Mouse (Mus musculus): Measurements from ENCODE around the gene Prl3d1. TPM values are rescaled to one million over a fixed set of nuclear protein-coding genes. Genes with fewer than 3 reads are reported as not detected.
"Not testable (repeated sequence)": the region's sequence is repeated elsewhere in the genome, so short reads cannot be mapped to it uniquely, and the experiment has no call there.

Gene Prl3d1
- not detected in 2 replicates for polyA plus RNA-seq (2014; fragmentation: Nextera tagmentation; extraction: Ambion mirVana)

- not testable (repeated sequence) for H3K9ac ChIP-seq (ENCODE audit: low read depth, low read length); H3K4me1 ChIP-seq (replicated peaks; ENCODE audit: control insufficient read depth, insufficient read depth, low read length); DNase-seq (ENCODE audit: low spot score); H3K36me3 ChIP-seq (ENCODE audit: control insufficient read depth, insufficient read depth, low read length); H3K27ac ChIP-seq (ENCODE audit: low read depth, low read length); H3K4me3 ChIP-seq (ENCODE audit: low read depth, low read length); H3K4me2 ChIP-seq (replicated peaks; ENCODE audit: low read depth, low read length); H3K27me3 ChIP-seq (ENCODE audit: control insufficient read depth, insufficient read depth, low read length); H3K9me3 ChIP-seq (ENCODE audit: control insufficient read depth, low read length); ATAC-seq (ENCODE audit: low FRiP score)
- WGBS = 90% methylated on average over 5 of the region's 5 CpGs
These were observed at the start of gene Prl3d1 for GRCm38 (mm10) chr13:27093890-27094289. Prl3d1 (plus strand) TSS chr13:27094190.

- H3K27ac ChIP-seq (ENCODE audit: low read depth, low read length) = no peak within 1 kb of the TSS
- no peak within 1 kb of the TSS for H3K9ac ChIP-seq (ENCODE audit: low read depth, low read length)
- ATAC-seq (ENCODE audit: low FRiP score) = no peak
- H3K4me3 ChIP-seq (ENCODE audit: low read depth, low read length) = no peak within 1 kb of the TSS
- no peaks in the 10 kb centered on the region for H3K36me3 ChIP-seq (ENCODE audit: control insufficient read depth, insufficient read depth, low read length)
- no peaks in the 10 kb centered on the region for H3K9me3 ChIP-seq (ENCODE audit: control insufficient read depth, low read length)
- H3K4me1 ChIP-seq (replicated peaks; ENCODE audit: control insufficient read depth, insufficient read depth, low read length) = no peaks in the 10 kb centered on the region
- DNase-seq (ENCODE audit: low spot score) = no peak
- WGBS = 96% methylated on average over 1 of the region's 1 CpGs
- no peak within 1 kb of the TSS for H3K4me2 ChIP-seq (replicated peaks; ENCODE audit: low read depth, low read length)
- no peaks in the 10 kb centered on the region for H3K27me3 ChIP-seq (ENCODE audit: control insufficient read depth, insufficient read depth, low read length)
These were observed 36.7 kb upstream of the Prl3d1 start, which contains the start of gene Prl for GRCm38 (mm10) chr13:27057270-27057669. Prl (plus strand) TSS chr13:27057570.

GRCm38 (mm10) chr13:27059177-27059576 lies 34.8 kb upstream of the Prl3d1 start:
- H3K4me1 ChIP-seq (replicated peaks; ENCODE audit: control insufficient read depth, insufficient read depth, low read length) = no peaks in the 10 kb centered on the region
- 91% methylated on average over 7 of the region's 7 CpGs for WGBS
- no peak overlapping the region for H3K9ac ChIP-seq (ENCODE audit: low read depth, low read length)
- no peaks in the 10 kb centered on the region for H3K36me3 ChIP-seq (ENCODE audit: control insufficient read depth, insufficient read depth, low read length)
- no peak overlapping the region for H3K4me2 ChIP-seq (replicated peaks; ENCODE audit: low read depth, low read length)
- DNase-seq (ENCODE audit: low spot score) (no peak), ATAC-seq (ENCODE audit: low FRiP score) (no peak)
- H3K4me3 ChIP-seq (ENCODE audit: low read depth, low read length) = no peak overlapping the region
- no peaks in the 10 kb centered on the region for H3K27me3 ChIP-seq (ENCODE audit: control insufficient read depth, insufficient read depth, low read length)
- no peak overlapping the region for H3K27ac ChIP-seq (ENCODE audit: low read depth, low read length)
- H3K9me3 ChIP-seq (ENCODE audit: control insufficient read depth, low read length) = no peaks in the 10 kb centered on the region

GRCm38 (mm10) chr13:27121398-27121797 lies 27.4 kb downstream of the Prl3d1 start, which contains the start of gene Prl3d2:
Prl3d2 (plus strand) TSS chr13:27121698.
- WGBS = 95% methylated on average over 4 of the region's 4 CpGs
- not testable (repeated sequence) for H3K4me1 ChIP-seq (replicated peaks; ENCODE audit: control insufficient read depth, insufficient read depth, low read length); H3K4me2 ChIP-seq (replicated peaks; ENCODE audit: low read depth, low read length); DNase-seq (ENCODE audit: low spot score); H3K27me3 ChIP-seq (ENCODE audit: control insufficient read depth, insufficient read depth, low read length); H3K9me3 ChIP-seq (ENCODE audit: control insufficient read depth, low read length); H3K4me3 ChIP-seq (ENCODE audit: low read depth, low read length); H3K27ac ChIP-seq (ENCODE audit: low read depth, low read length); H3K36me3 ChIP-seq (ENCODE audit: control insufficient read depth, insufficient read depth, low read length); ATAC-seq (ENCODE audit: low FRiP score); H3K9ac ChIP-seq (ENCODE audit: low read depth, low read length)

GRCm38 (mm10) chr13:27148264-27148663 lies 54.3 kb downstream of the Prl3d1 start:
- H3K27me3 ChIP-seq (ENCODE audit: control insufficient read depth, insufficient read depth, low read length) = no peaks in the 10 kb centered on the region
- ATAC-seq (ENCODE audit: low FRiP score) (no peak), DNase-seq (ENCODE audit: low spot score) (no peak)
- H3K27ac ChIP-seq (ENCODE audit: low read depth, low read length) = no peak overlapping the region
- H3K9ac ChIP-seq (ENCODE audit: low read depth, low read length) = no peak overlapping the region
- WGBS = 62% methylated on average over 1 of the region's 1 CpGs
- H3K4me3 ChIP-seq (ENCODE audit: low read depth, low read length) = no peak overlapping the region
- no peaks in the 10 kb centered on the region for H3K4me1 ChIP-seq (replicated peaks; ENCODE audit: control insufficient read depth, insufficient read depth, low read length)
- H3K9me3 ChIP-seq (ENCODE audit: control insufficient read depth, low read length) = no peaks in the 10 kb centered on the region
- H3K36me3 ChIP-seq (ENCODE audit: control insufficient read depth, insufficient read depth, low read length) = no peaks in the 10 kb centered on the region
- no peak overlapping the region for H3K4me2 ChIP-seq (replicated peaks; ENCODE audit: low read depth, low read length)

Other genes starting within 250 kb of the Prl3d1 start
- gene Prl, start 36.6 kb upstream of the Prl3d1 start, polyA plus RNA-seq (2014; fragmentation: Nextera tagmentation; extraction: Ambion mirVana) = not detected in 2 replicates
- gene Prl3d2, start 27.5 kb downstream of the Prl3d1 start, polyA plus RNA-seq (2014; fragmentation: Nextera tagmentation; extraction: Ambion mirVana) = not detected in 2 replicates
- not detected in 2 replicates for gene Prl3d3, start 62.6 kb downstream of the Prl3d1 start, polyA plus RNA-seq (2014; fragmentation: Nextera tagmentation; extraction: Ambion mirVana)
- gene Prl3c1, start 102.5 kb downstream of the Prl3d1 start, polyA plus RNA-seq (2014; fragmentation: Nextera tagmentation; extraction: Ambion mirVana) = not detected in 2 replicates
- 0.46 and 0.57 TPM in 2 replicates for gene Prl3b1, start 147.7 kb downstream of the Prl3d1 start, polyA plus RNA-seq (2014; fragmentation: Nextera tagmentation; extraction: Ambion mirVana)
- not detected in 2 replicates for gene Prl3a1, start 165.2 kb downstream of the Prl3d1 start, polyA plus RNA-seq (2014; fragmentation: Nextera tagmentation; extraction: Ambion mirVana)
- gene Prl6a1, start 218.4 kb downstream of the Prl3d1 start, polyA plus RNA-seq (2014; fragmentation: Nextera tagmentation; extraction: Ambion mirVana) = not detected in 2 replicates

Measured in hindbrain, embryonic 11.5 days (tissue).